Mouse (Mus musculus) lung, embryonic 14.5 days (tissue): ENCODE results near the gene Akt1s1. TPM values are rescaled to one million over a fixed set of nuclear protein-coding genes. Genes with fewer than 3 reads are reported as not detected.

ENCODE experiments used
- ATAC-seq: fragments of 200-750 bp; cut with Nextera tagmentation; 2 replicates; pipeline ENCODE4 v1.8.0; 2017; ENCODE audit warnings: mild to moderate bottlenecking, moderate TSS enrichment, moderate library complexity; ENCODE audit not compliant: insufficient read depth
- DNase-seq: peaks from one replicate; pipeline ENCODE4 v3.0.0-alpha.2; 2015
- H3K27ac ChIP-seq: fragments of 300-500 bp; sonication (generic); 2 replicates; pipeline ENCODE4 v1.5.1; 2014; ENCODE audit warnings: low read depth, mild to moderate bottlenecking, moderate library complexity
- H3K27me3 ChIP-seq: fragments of 300-500 bp; sonication (generic); 2 replicates; pipeline ENCODE4 v1.6.1; 2014; ENCODE audit warnings: low read length, control low read depth; ENCODE audit not compliant: insufficient read depth
- H3K36me3 ChIP-seq: fragments of 300-500 bp; sonication (generic); 2 replicates; pipeline ENCODE4 v1.6.1; 2014; ENCODE audit warnings: control low read depth; ENCODE audit not compliant: insufficient read depth
- H3K4me1 ChIP-seq: fragments of 300-500 bp; sonication (generic); 2 replicates; pipeline ENCODE4 v1.6.1; 2014; ENCODE audit warnings: antibody characterized with exemption, control low read depth; ENCODE audit not compliant: insufficient read depth
- H3K4me2 ChIP-seq: fragments of 300-500 bp; sonication (generic); 2 replicates; pipeline ENCODE4 v1.6.1; 2014; ENCODE audit warnings: mild to moderate bottlenecking
- H3K4me3 ChIP-seq: fragments of 300-500 bp; sonication (generic); 2 replicates; pipeline ENCODE4 v1.5.1; 2014; ENCODE audit warnings: low read depth, low read length
- H3K9ac ChIP-seq: fragments of 300-500 bp; sonication (generic); 2 replicates; pipeline ENCODE4 v1.6.1; 2014
- H3K9me3 ChIP-seq: fragments of 300-500 bp; sonication (generic); 2 replicates; pipeline ENCODE4 v1.6.1; 2016; ENCODE audit warnings: low read depth, low read length, control low read depth
- CTCF ChIP-seq: IDR thresholded peaks from 2 replicates; pipeline ENCODE4 v1.5.1; 2016; ENCODE audit warnings: antibody characterized with exemption, low read depth
- WGBS: fragments of 180-500 bp; shearing (Covaris S2); extraction: QIAGEN DNeasy Blood & Tissue Kit; methylation state at CpG from one replicate; pipeline ENCODE4 v1.1.7; 2014; 5-methylcytosine and 5-hydroxymethylcytosine counted together
- polyA plus RNA-seq: library from polyadenylated mRNA; unstranded; fragments of >200 nt; fragmentation: Nextera tagmentation; extraction: Ambion mirVana; gene quantifications from 2 replicates; pipeline ENCODE4 v1.2.1, GENCODE M21; 2014

Gene Akt1s1
- polyA plus RNA-seq, 1 experiment from 2014 or later = 76.9 TPM

- ATAC-seq (no peak), DNase-seq (no peak)
- H3K9me3 ChIP-seq = no peaks in the 10 kb centered on the region
- H3K4me2 ChIP-seq = no peak overlapping the region
- no peaks in the 10 kb centered on the region for H3K27me3 ChIP-seq
- no peak overlapping the region for H3K27ac ChIP-seq
- H3K36me3 ChIP-seq = peaks cover 52% of the 10 kb centered on the region
- 82% methylated on average over 3 of the region's 3 CpGs for WGBS
- no peak overlapping the region for H3K4me3 ChIP-seq
- TF ChIP-seq CTCF = no peak
- no peak overlapping the region for H3K9ac ChIP-seq
- no peaks in the 10 kb centered on the region for H3K4me1 ChIP-seq
Measured at GRCm38 (mm10) chr7:44826771-44827170, 22.0 kb upstream of the Akt1s1 start.

- no peak for TF ChIP-seq CTCF
- ATAC-seq = no peak
- Histone ChIP-seq H3K4me1 (no peaks in the 10 kb centered on the region), H3K4me3 (no peak overlapping the region), H3K4me2 (no peak overlapping the region), H3K9ac (no peak overlapping the region), H3K36me3 (peaks cover 59% of the 10 kb centered on the region), H3K9me3 (no peaks in the 10 kb centered on the region), H3K27me3 (no peaks in the 10 kb centered on the region), H3K27ac (no peak overlapping the region)
- 84% methylated on average over 5 of the region's 5 CpGs for WGBS
- no peak for DNase-seq
Measured at GRCm38 (mm10) chr7:44828706-44829105, 20.1 kb upstream of the Akt1s1 start.

- TF ChIP-seq CTCF = no peak
- H3K27me3 ChIP-seq = no peaks in the 10 kb centered on the region
- H3K4me1 ChIP-seq = no peaks in the 10 kb centered on the region
- no peaks in the 10 kb centered on the region for H3K9me3 ChIP-seq
- no peak overlapping the region for H3K4me3 ChIP-seq
- no peak for ATAC-seq
- peaks cover 45% of the 10 kb centered on the region for H3K36me3 ChIP-seq
- H3K4me2 ChIP-seq = no peak overlapping the region
- 51% methylated on average over 4 of the region's 4 CpGs for WGBS
- no peak overlapping the region for H3K27ac ChIP-seq
- DNase-seq = no peak
- H3K9ac ChIP-seq = no peak overlapping the region
Measured at GRCm38 (mm10) chr7:44832763-44833162, 16.0 kb upstream of the Akt1s1 start.

- H3K27me3 ChIP-seq = peaks cover 12% of the 10 kb centered on the region
- H3K9ac ChIP-seq = no peak overlapping the region
- peaks cover 19% of the 10 kb centered on the region for H3K36me3 ChIP-seq
- H3K9me3 ChIP-seq = no peaks in the 10 kb centered on the region
- H3K4me1 ChIP-seq = no peaks in the 10 kb centered on the region
- H3K27ac ChIP-seq = no peak overlapping the region
- no peak overlapping the region for H3K4me3 ChIP-seq
- TF ChIP-seq CTCF = no peak
- no peak overlapping the region for H3K4me2 ChIP-seq
- ATAC-seq (no peak), DNase-seq (no peak)
- 91% methylated on average over 1 of the region's 1 CpGs for WGBS
Measured at GRCm38 (mm10) chr7:44835373-44836015, 13.3 kb upstream of the Akt1s1 start.

- Histone ChIP-seq H3K4me1 (no peaks in the 10 kb centered on the region), H3K4me2 (no peak overlapping the region), H3K9me3 (no peaks in the 10 kb centered on the region), H3K27me3 (peaks cover 15% of the 10 kb centered on the region), H3K9ac (no peak overlapping the region), H3K36me3 (peaks cover 18% of the 10 kb centered on the region), H3K27ac (no peak overlapping the region), H3K4me3 (no peak overlapping the region)
- DNase-seq (no peak), ATAC-seq (no peak)
- TF ChIP-seq CTCF = no peak
- WGBS = 42% methylated on average over 3 of the region's 3 CpGs
Measured at GRCm38 (mm10) chr7:44836016-44836404, 12.8 kb upstream of the Akt1s1 start.

GRCm38 (mm10) chr7:44836423-44837053 lies 12.3 kb upstream of the Akt1s1 start:
- H3K4me1 ChIP-seq = no peaks in the 10 kb centered on the region
- H3K27ac ChIP-seq = no peak overlapping the region
- no peak for TF ChIP-seq CTCF
- no peak for DNase-seq
- no peak overlapping the region for H3K4me2 ChIP-seq
- no peaks in the 10 kb centered on the region for H3K9me3 ChIP-seq
- no peak overlapping the region for H3K4me3 ChIP-seq
- H3K9ac ChIP-seq = no peak overlapping the region
- H3K27me3 ChIP-seq = peaks cover 15% of the 10 kb centered on the region
- peaks cover 18% of the 10 kb centered on the region for H3K36me3 ChIP-seq
- no peak for ATAC-seq
- 78% methylated on average over 9 of the region's 9 CpGs for WGBS

GRCm38 (mm10) chr7:44838073-44838472 lies 10.7 kb upstream of the Akt1s1 start:
- DNase-seq (no peak), ATAC-seq (no peak)
- 83% methylated on average over 6 of the region's 6 CpGs for WGBS
- H3K4me3 ChIP-seq = no peak overlapping the region
- TF ChIP-seq CTCF = no peak
- H3K9ac ChIP-seq = no peak overlapping the region
- peaks cover 15% of the 10 kb centered on the region for H3K27me3 ChIP-seq
- H3K4me2 ChIP-seq = no peak overlapping the region
- H3K9me3 ChIP-seq = no peaks in the 10 kb centered on the region
- H3K4me1 ChIP-seq = no peaks in the 10 kb centered on the region
- H3K27ac ChIP-seq = no peak overlapping the region
- peaks cover 24% of the 10 kb centered on the region for H3K36me3 ChIP-seq
